Mouse (Mus musculus) monocyte, adult 2 months (primary cell): ENCODE measurements around the gene Clca2.
"Not testable (repeated sequence)": the region's sequence is repeated elsewhere in the genome, so short reads cannot be mapped to it uniquely, and the experiment has no call there.

Experiments
- DNase-seq, 2 experiments: peaks; one replicate each; pipeline ENCODE4 v3.0.0; 2022; ENCODE audit warnings: low spot score in 2 of 2, low read depth in 1 of 2

Gene Clca2

GRCm38 (mm10) chr3:145087857-145088598 is 11.2 kb downstream of the Clca2 start:
- no peak for DNase-seq

GRCm38 (mm10) chr3:145086180-145086579 is 13.1 kb downstream of the Clca2 start:
- DNase-seq, result no peak

GRCm38 (mm10) chr3:145083081-145083480 is 16.2 kb downstream of the Clca2 start:
- DNase-seq, result no peak

GRCm38 (mm10) chr3:145080904-145081303 is 18.3 kb downstream of the Clca2 start:
- DNase-seq, result no peak

- no peak for DNase-seq
Observed at GRCm38 (mm10) chr3:145078405-145078804, 20.8 kb downstream of the Clca2 start.

- DNase-seq, result no peak
Observed at GRCm38 (mm10) chr3:145072339-145072738, 26.9 kb downstream of the Clca2 start.

GRCm38 (mm10) chr3:145068964-145069363 is 30.3 kb downstream of the Clca2 start:
- DNase-seq, result no peak

GRCm38 (mm10) chr3:145055138-145055537 is 44.1 kb downstream of the Clca2 start:
- not testable (repeated sequence) for DNase-seq

- DNase-seq, result no peak
Observed at GRCm38 (mm10) chr3:145049820-145050219, 49.4 kb downstream of the Clca2 start.

- no peak for DNase-seq
Observed at GRCm38 (mm10) chr3:145038813-145039212, 60.4 kb downstream of the Clca2 start.

- DNase-seq, result no peak
Observed at GRCm38 (mm10) chr3:145032676-145033075, 66.6 kb downstream of the Clca2 start, which contains the start of gene Clca1. Clca1 (minus strand) TSS chr3:145032776.

- no peak for DNase-seq
Observed at GRCm38 (mm10) chr3:145028036-145028435, 71.2 kb downstream of the Clca2 start.

- DNase-seq, result no peak
Observed at GRCm38 (mm10) chr3:145026750-145027149, 72.5 kb downstream of the Clca2 start.
